Mouse (Mus musculus) CD4-positive, CD25-positive, alpha-beta regulatory T cell, adult 9 weeks (primary cell): ENCODE data around the gene Arhgap11a. TPM values are rescaled to one million over a fixed set of nuclear protein-coding genes. Genes with fewer than 3 reads are reported as not detected.

Experiments
- polyA plus RNA-seq: library from polyadenylated mRNA; unstranded; fragments of 100-300 nt; shearing (Covaris generic); gene quantifications from one replicate; pipeline ENCODE4 v1.2.1, GENCODE M21; 2017

Gene Arhgap11a
- polyA plus RNA-seq, result 7.7 TPM

DNA sequence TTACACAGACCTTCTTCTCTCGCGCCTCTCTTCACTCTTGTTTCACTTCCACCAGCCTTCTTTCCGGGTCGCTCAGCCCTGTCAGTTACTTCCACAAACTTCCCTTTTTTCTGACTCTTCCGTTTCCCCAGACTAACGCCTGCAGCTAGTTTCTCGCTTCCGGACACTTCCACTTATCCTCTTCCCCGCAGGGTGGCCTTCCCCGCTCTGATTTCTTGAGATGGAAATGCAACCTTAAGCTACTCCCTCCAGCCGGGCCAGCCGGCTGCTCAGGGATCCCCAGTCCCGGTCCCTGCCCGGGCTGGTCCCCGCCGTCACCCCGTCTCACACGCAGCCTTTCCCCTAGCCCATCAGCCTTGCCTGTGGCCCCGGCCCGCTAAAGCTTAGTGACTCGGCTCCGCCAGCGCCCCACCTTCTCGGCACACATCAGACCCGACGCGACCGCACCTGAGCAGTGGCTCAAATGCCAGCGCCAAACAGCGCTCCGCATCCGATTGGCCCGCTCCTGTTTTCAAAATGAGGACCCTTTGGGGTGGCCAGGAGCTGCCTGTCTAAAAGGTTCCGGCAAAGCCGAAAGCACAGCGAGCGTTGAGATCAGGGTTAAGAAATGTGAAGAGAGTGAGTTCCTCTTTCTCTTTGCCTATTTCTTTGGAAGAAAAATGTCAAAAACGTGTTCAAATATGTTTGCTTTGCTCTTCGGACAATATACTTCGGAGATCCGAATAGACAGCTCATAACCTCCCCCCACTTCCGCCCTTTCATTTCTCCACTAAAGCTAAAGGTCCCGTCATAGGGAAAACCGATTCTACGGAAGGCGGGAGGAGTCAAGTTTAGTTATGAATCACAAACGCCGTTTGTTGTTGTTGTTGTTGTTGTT lies at the start of gene Arhgap11a:
Gene Arhgap11a, minus strand, starts transcription at position 417 of the 877 bp plus-strand sequence.

DNA sequence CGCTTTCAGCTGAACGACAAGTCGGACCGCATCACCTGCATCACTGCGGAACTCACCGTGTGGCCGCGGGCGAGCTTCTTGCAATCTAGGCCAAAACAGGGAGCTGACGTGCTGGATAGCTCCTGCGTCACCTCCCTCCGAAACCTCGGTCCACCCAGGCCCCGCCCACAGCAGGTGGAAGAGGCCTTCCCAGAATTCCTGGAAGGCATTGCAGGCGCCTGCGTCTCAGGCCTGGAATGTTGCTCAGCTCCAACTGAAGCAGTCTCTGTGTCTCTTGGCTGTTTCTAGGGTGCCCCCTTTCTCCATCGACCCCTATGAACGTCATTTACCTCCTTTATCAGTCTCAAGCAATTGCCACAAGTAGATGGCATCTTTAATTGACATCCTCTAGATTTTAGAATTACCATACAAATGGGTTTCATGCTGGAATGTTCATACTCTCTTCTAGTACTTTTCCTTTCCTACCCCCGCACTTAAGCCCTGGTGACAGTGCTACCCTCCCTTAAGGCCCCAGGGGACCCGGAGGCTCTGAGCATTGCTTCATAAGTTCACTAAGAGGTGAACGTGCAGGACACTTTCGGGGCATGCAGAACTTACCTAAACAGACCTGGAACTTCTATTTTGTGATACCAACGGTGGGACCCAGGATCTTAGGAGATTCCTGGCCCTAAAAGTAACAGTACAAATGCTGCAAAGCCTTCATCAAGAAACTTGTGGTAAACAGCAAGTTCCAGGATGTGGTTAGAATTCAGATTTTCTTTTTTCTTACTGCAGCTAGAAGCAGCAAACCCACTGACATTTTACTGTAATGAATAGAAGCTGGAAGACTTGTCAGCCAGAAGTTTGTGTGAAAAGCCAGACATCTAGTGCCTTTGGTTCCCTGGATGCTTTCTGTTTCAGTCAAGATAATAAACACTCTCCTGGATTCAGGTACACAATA lies 19.2 kb downstream of the Arhgap11a start, which contains the start of gene Scg5:
Gene Scg5, minus strand, starts transcription at position 179 of the 940 bp plus-strand sequence.

Other genes with a start within 250 kb of the Arhgap11a start
- gene Grem1, start 90.0 kb downstream of the Arhgap11a start, polyA plus RNA-seq, result not detected
- 9.1 TPM for gene Scg5, start 19.5 kb downstream of the Arhgap11a start, polyA plus RNA-seq
- not detected for gene Gjd2, start 165.0 kb upstream of the Arhgap11a start, polyA plus RNA-seq
- not detected for gene Actc1, start 204.9 kb upstream of the Arhgap11a start, polyA plus RNA-seq